Mouse (Mus musculus) limb, embryonic 11.5 days (tissue): ENCODE measurements around the gene Pknox2. TPM values are rescaled to one million over a fixed set of nuclear protein-coding genes. Genes with fewer than 3 reads are reported as not detected.

Source experiments
- ATAC-seq: fragments of 200-750 bp; cut with Nextera tagmentation; 2 replicates; pipeline ENCODE4 v1.8.0; 2017; ENCODE audit warnings: low read depth; ENCODE audit not compliant: insufficient number of reproducible peaks, low FRiP score, low TSS enrichment
- DNase-seq: peaks from one replicate; pipeline ENCODE4 v3.0.0-alpha.2; 2015; ENCODE audit warnings: low spot score
- H3K27ac ChIP-seq: fragments of 300-500 bp; sonication (generic); replicated peaks from 2 replicates; pipeline ENCODE4 v1.5.1; 2014; ENCODE audit warnings: low read depth, mild to moderate bottlenecking, low read length
- H3K27me3 ChIP-seq: fragments of 300-500 bp; sonication (generic); 2 replicates; pipeline ENCODE4 v1.6.1; 2014; ENCODE audit warnings: mild to moderate bottlenecking, low read length, mixed read lengths; ENCODE audit not compliant: control insufficient read depth, insufficient read depth
- H3K36me3 ChIP-seq: fragments of 300-500 bp; sonication (generic); 2 replicates; pipeline ENCODE4 v1.6.1; 2014; ENCODE audit warnings: mild to moderate bottlenecking, low read length, moderate library complexity, mixed read lengths; ENCODE audit not compliant: control insufficient read depth, insufficient read depth
- H3K4me1 ChIP-seq: fragments of 300-500 bp; sonication (generic); 2 replicates; pipeline ENCODE4 v1.6.1; 2014; ENCODE audit warnings: low read length, mixed read lengths; ENCODE audit not compliant: control insufficient read depth, insufficient read depth
- H3K4me2 ChIP-seq: fragments of 300-500 bp; sonication (generic); 2 replicates; pipeline ENCODE4 v1.6.1; 2014; ENCODE audit warnings: low read depth, mild to moderate bottlenecking, moderate library complexity; ENCODE audit not compliant: severe bottlenecking
- H3K4me3 ChIP-seq: fragments of 300-500 bp; sonication (generic); 2 replicates; pipeline ENCODE4 v1.5.1; 2014; ENCODE audit warnings: low read depth, low read length
- H3K9ac ChIP-seq: fragments of 300-500 bp; sonication (generic); 2 replicates; pipeline ENCODE4 v1.6.1; 2014; ENCODE audit warnings: mild to moderate bottlenecking, low read length
- H3K9me3 ChIP-seq: fragments of 300-500 bp; sonication (generic); 2 replicates; pipeline ENCODE4 v1.6.1; 2016; ENCODE audit warnings: low read length; ENCODE audit not compliant: control insufficient read depth
- WGBS: fragments of 180-500 bp; shearing (Covaris S2); extraction: QIAGEN DNeasy Blood & Tissue Kit; methylation state at CpG from one replicate; pipeline ENCODE4 v1.1.7; 2014; 5-methylcytosine and 5-hydroxymethylcytosine counted together
- polyA plus RNA-seq: library from polyadenylated mRNA; unstranded; fragments of >200 nt; fragmentation: Nextera tagmentation; extraction: Ambion mirVana; gene quantifications from 2 replicates; pipeline ENCODE4 v1.2.1, GENCODE M21; 2014

Pknox2 gene
- polyA plus RNA-seq, 1 experiment from 2014 or later = 11.3 TPM

DNA sequence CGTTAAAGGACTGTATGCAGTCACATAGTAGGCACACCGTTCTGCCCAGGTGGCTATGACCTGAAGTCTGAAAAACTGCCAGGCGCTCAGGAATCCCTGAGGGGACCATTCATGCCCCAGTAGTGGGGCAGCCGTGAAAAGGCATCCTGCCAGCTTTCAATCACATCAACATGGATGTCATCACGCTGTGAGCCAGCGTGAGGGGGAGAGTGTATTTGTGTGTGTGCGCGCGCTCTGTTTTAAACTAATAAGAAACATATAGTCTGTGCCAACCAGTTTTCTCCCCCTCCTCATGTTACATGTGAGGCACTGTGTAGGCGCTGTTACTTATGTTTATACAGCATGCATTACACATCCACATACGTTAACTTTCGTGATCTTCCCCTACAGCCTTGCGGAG, 10.9 kb downstream of the Pknox2 start:
- no peak overlapping the region for H3K27ac ChIP-seq
- WGBS = 68% methylated on average over 13 of the region's 13 CpGs
- DNase-seq (no peak), ATAC-seq (no peak)
- peaks cover 29% of the 10 kb centered on the region for H3K4me1 ChIP-seq
- H3K27me3 ChIP-seq = peaks cover 8% of the 10 kb centered on the region; the same call in 1 of the 2 replicates
- no peak overlapping the region for H3K4me2 ChIP-seq
- no peaks in the 10 kb centered on the region for H3K9me3 ChIP-seq
- no peak overlapping the region for H3K9ac ChIP-seq
- H3K4me3 ChIP-seq = no peak overlapping the region
- no peaks in the 10 kb centered on the region for H3K36me3 ChIP-seq

DNA sequence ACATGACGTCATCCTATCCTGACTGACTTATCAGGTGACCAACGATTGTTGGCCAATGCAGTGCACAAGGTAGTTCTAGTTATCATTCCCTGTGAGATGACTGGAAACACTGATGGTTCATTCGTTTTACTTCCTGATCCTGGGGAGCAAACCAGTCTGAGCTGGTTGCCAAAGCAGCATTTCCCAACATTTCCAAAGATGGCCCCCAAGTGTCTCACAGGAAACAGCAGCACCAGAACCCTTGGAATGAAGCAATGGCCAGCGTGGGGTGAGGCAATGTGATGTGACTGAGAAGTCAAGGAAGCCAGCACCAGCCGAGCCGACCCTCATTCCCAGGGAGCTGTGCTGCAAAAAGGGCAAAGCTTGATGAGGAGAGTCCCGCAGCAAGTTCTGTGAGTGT, 13.7 kb downstream of the Pknox2 start:
- H3K4me2 ChIP-seq = no peak overlapping the region
- no peak overlapping the region for H3K4me3 ChIP-seq
- ATAC-seq (no peak), DNase-seq (no peak)
- no peak overlapping the region for H3K27ac ChIP-seq
- no peaks in the 10 kb centered on the region for H3K9me3 ChIP-seq
- WGBS = 87% methylated on average over 7 of the region's 7 CpGs
- peaks cover 3% of the 10 kb centered on the region; the same call in 1 of the 2 replicates for H3K4me1 ChIP-seq
- H3K36me3 ChIP-seq = no peaks in the 10 kb centered on the region
- no peak overlapping the region for H3K9ac ChIP-seq
- H3K27me3 ChIP-seq = peaks cover 8% of the 10 kb centered on the region; the same call in 1 of the 2 replicates

DNA sequence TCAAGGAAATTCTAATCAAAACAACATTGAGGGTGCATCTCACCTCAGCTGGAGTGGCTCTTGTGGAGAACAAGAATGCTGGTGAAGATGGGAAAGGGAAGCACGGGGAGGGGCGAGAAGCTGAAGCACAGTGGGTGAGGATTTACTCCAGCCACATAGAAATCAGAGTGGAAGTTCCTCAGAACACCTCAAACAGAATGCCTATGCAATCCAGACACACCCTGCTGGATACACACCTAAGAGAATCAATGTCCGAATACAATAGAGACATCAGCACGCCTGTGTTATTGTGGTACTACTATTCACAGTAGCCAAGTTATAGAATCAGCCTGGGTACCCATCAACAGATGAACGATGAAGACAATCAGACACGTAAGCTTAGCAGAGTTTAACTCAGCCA, 18.2 kb downstream of the Pknox2 start:
- Histone ChIP-seq H3K27ac (no peak overlapping the region), H3K4me1 (no peaks in the 10 kb centered on the region), H3K36me3 (no peaks in the 10 kb centered on the region), H3K4me2 (no peak overlapping the region), H3K9ac (no peak overlapping the region), H3K4me3 (no peak overlapping the region), H3K9me3 (no peaks in the 10 kb centered on the region), H3K27me3 (peaks cover 21% of the 10 kb centered on the region)
- no peak for DNase-seq
- no peak for ATAC-seq
- WGBS = 91% methylated on average over 6 of the region's 6 CpGs

DNA sequence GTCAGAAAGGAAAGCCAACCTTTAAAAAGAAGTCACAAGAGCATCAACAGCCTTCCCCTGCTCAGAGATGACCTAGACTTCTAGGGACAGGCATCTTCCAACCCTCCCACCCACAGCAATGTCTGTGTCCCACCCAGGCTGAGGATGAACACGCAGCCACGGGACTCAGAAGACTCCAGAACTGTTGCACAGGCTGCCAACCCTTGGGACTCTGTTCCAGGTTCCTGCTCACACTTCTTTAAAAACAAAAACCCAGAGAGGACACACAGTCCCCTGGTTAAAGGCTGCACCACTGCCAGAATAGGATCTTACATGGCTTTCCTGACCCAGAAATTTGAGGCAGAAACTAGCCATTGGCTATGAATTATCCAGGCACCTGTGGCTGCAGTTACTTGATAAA, 21.0 kb downstream of the Pknox2 start:
- 93% methylated on average over 2 of the region's 2 CpGs for WGBS
- H3K4me3 ChIP-seq = no peak overlapping the region
- ATAC-seq (no peak), DNase-seq (no peak)
- no peak overlapping the region for H3K27ac ChIP-seq
- H3K36me3 ChIP-seq = no peaks in the 10 kb centered on the region
- no peaks in the 10 kb centered on the region for H3K9me3 ChIP-seq
- peaks cover 16% of the 10 kb centered on the region for H3K27me3 ChIP-seq
- no peak overlapping the region for H3K4me2 ChIP-seq
- H3K4me1 ChIP-seq = peaks cover 22% of the 10 kb centered on the region
- H3K9ac ChIP-seq = no peak overlapping the region

DNA sequence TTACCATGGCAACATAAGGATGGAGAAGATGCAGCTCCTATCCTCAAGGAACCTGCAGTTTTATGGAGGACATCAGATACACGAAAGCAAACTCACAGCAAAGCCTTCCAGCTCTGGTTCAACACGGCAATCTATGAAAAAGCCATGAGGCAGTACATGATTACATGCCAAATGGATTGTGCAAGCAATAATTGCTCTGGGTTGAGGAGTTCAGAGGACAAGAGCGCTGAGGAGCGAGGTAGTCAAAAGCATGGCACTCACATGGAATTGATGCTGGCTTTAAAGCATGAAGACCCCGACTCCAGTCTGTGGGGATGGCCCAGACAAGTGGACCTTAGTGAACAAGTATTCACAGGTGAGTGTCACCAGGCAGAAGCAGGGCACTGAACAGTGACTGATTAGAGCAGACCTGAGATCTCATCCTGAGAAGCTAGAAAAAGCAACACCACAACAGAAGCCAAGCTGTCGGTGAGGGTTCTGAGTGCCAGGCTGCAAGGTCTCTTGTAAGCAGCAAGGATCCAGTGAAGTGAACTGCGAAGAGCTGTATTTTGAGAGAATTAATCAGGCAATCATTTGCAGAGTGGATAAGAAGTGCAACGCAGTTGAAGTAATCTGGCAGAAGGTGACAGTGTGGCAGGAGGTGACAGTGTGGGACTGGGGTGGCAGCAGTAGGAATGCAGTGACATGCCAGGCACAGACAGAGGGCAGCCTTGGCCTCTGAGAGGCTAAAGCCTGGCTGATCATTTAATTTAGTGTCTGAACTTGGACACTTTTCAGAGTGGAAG, 22.3 kb downstream of the Pknox2 start:
- Histone ChIP-seq H3K9ac (no peak overlapping the region), H3K4me1 (peaks cover 30% of the 10 kb centered on the region), H3K36me3 (no peaks in the 10 kb centered on the region), H3K4me2 (no peak overlapping the region), H3K9me3 (no peaks in the 10 kb centered on the region), H3K27me3 (peaks cover 23% of the 10 kb centered on the region), H3K27ac (no peak overlapping the region), H3K4me3 (no peak overlapping the region)
- DNase-seq = no peak
- WGBS = 87% methylated on average over 8 of the region's 8 CpGs
- no peak for ATAC-seq

DNA sequence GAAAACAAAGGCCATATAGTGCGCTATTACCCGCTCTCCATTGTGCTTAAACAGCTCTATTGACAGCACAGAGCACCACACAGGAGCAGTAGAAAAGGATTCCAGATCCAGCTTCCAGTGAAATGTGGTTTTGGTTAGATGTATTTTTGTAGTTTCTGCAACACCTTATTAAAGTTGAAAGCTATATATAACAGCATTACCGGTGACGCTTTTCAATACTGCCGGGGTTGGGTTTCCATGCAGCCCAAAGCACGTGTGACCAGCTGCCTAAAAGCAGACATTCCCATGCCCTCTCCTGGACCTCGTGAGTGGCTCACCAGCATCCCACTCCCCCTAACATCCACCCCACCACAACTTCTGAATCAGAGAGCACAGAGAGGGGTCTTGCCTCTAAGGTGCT, 23.8 kb downstream of the Pknox2 start:
- Histone ChIP-seq H3K4me2 (no peak overlapping the region), H3K27me3 (peaks cover 23% of the 10 kb centered on the region)
- ATAC-seq = peak; percentile 68; the same call in 1 of the 2 replicates

DNA sequence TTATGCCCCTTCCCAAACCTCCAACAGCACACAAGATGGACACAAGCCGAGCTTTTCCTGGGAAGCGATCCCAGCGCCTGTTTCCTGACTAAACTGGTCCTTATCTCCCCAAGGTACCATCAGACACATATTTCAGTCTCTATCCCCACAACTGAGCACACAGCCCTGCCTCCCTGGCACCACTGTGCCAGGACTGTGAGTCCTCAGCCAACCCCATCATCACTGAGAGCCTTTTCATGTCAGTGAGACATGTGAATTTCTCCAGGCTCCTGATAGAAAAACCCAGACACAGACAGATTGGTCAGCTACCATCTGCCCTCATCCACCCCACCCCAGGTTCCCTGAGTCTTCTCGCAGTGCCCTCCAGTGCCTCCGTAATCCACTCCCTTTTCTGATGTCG, 24.2 kb downstream of the Pknox2 start:
- 55% methylated on average over 6 of the region's 6 CpGs for WGBS
- no peak overlapping the region for H3K27ac ChIP-seq
- H3K27me3 ChIP-seq = peaks cover 23% of the 10 kb centered on the region
- H3K9ac ChIP-seq = no peak overlapping the region
- peaks cover 30% of the 10 kb centered on the region for H3K4me1 ChIP-seq
- DNase-seq (no peak), ATAC-seq (no peak)
- no peak overlapping the region for H3K4me2 ChIP-seq
- no peaks in the 10 kb centered on the region for H3K9me3 ChIP-seq
- no peak overlapping the region for H3K4me3 ChIP-seq
- H3K36me3 ChIP-seq = no peaks in the 10 kb centered on the region

More for the DNA sequence above, 23.8 kb downstream of the Pknox2 start:
- Histone ChIP-seq H3K9me3 (no peaks in the 10 kb centered on the region), H3K4me1 (peaks cover 30% of the 10 kb centered on the region), H3K4me3 (no peak overlapping the region), H3K9ac (no peak overlapping the region), H3K36me3 (no peaks in the 10 kb centered on the region), H3K27ac (no peak overlapping the region)
- WGBS = 18% methylated on average over 7 of the region's 7 CpGs
- peak; percentile 48 for DNase-seq

DNA sequence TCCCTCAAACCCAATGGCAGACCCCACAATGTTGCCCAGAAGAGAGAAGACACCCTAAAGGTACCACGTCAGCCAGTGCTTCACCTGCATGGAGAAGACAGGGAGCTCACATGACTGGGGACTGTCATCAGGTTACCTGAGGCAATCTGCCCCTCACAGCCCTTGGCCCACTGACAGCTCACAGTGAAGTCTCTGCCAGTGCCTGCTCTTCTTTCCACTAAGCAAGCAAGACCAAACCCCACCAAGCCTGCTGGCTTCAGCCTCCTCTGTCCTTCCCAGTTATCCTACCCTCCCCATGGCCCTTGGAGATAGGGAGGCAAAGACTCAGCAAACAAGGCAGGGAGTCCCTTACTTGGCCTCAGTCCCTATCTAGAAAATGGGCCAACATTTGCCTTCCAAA, 24.8 kb downstream of the Pknox2 start:
- H3K27ac ChIP-seq = 0 out of 2 replicates have a peak overlapping the region, but pooled peaks have one; percentile 22
- no peaks in the 10 kb centered on the region for H3K9me3 ChIP-seq
- ATAC-seq (no peak), DNase-seq (no peak)
- WGBS = 5% methylated on average over 1 of the region's 1 CpGs
- H3K36me3 ChIP-seq = no peaks in the 10 kb centered on the region
- H3K4me2 ChIP-seq = no peak overlapping the region
- H3K4me1 ChIP-seq = peaks cover 30% of the 10 kb centered on the region
- no peak overlapping the region for H3K4me3 ChIP-seq
- peaks cover 23% of the 10 kb centered on the region for H3K27me3 ChIP-seq
- H3K9ac ChIP-seq = no peak overlapping the region
